Mouse (Mus musculus) hindbrain, embryonic 15.5 days (tissue): ENCODE measurements around the gene Olfr60. TPM values are rescaled to one million over a fixed set of nuclear protein-coding genes. Genes with fewer than 3 reads are reported as not detected.

Experiments
- ATAC-seq: fragments of 200-750 bp; cut with Nextera tagmentation; 2 replicates; pipeline ENCODE4 v1.8.0; 2017; ENCODE audit warnings: low read depth, moderate number of reproducible peaks, moderate TSS enrichment; ENCODE audit not compliant: low FRiP score
- H3K27ac ChIP-seq: fragments of 300-500 bp; sonication (generic); replicated peaks from 2 replicates; pipeline ENCODE4 v1.5.1; 2015; ENCODE audit warnings: mild to moderate bottlenecking, inconsistent platforms
- H3K27me3 ChIP-seq: fragments of 300-500 bp; sonication (generic); 2 replicates; pipeline ENCODE4 v1.6.1; 2015; ENCODE audit warnings: control low read depth, inconsistent platforms
- H3K36me3 ChIP-seq: fragments of 300-500 bp; sonication (generic); 2 replicates; pipeline ENCODE4 v1.6.1; 2015; ENCODE audit warnings: control low read depth, inconsistent platforms
- H3K4me1 ChIP-seq: fragments of 300-500 bp; sonication (generic); replicated peaks from 2 replicates; pipeline ENCODE4 v1.6.1; 2015; ENCODE audit warnings: control low read depth, inconsistent platforms
- H3K4me2 ChIP-seq: fragments of 300-500 bp; sonication (generic); 2 replicates; pipeline ENCODE4 v1.6.1; 2015; ENCODE audit warnings: moderate library complexity, mild to moderate bottlenecking, inconsistent platforms
- H3K4me3 ChIP-seq: fragments of 300-500 bp; sonication (generic); 2 replicates; pipeline ENCODE4 v1.5.1; 2015; ENCODE audit warnings: mild to moderate bottlenecking, inconsistent platforms
- H3K9ac ChIP-seq: fragments of 300-500 bp; sonication (generic); 2 replicates; pipeline ENCODE4 v1.6.1; 2015; ENCODE audit warnings: inconsistent platforms
- H3K9me3 ChIP-seq: fragments of 300-500 bp; sonication (generic); 2 replicates; pipeline ENCODE4 v1.6.1; 2016; ENCODE audit warnings: control low read depth, inconsistent platforms
- WGBS: fragments of 180-500 bp; shearing (Covaris S2); methylation state at CpG from one replicate; pipeline ENCODE4 v1.1.7; 2015; 5-methylcytosine and 5-hydroxymethylcytosine counted together
- polyA plus RNA-seq: library from polyadenylated mRNA; unstranded; fragments of >200 nt; fragmentation: Nextera tagmentation; extraction: Ambion mirVana; gene quantifications from 2 replicates; pipeline ENCODE4 v1.2.1, GENCODE M21; 2015

Gene Olfr60
- not detected in 2 replicates for polyA plus RNA-seq

- Histone ChIP-seq H3K4me2 (no peak within 1 kb of the TSS), H3K4me3 (no peak within 1 kb of the TSS), H3K9me3 (no peaks in the 10 kb centered on the region), H3K4me1 (no peaks in the 10 kb centered on the region), H3K9ac (no peak within 1 kb of the TSS), H3K36me3 (no peaks in the 10 kb centered on the region), H3K27ac (no peak within 1 kb of the TSS), H3K27me3 (no peaks in the 10 kb centered on the region)
- no peak for ATAC-seq
- 74% methylated on average over 3 of the region's 3 CpGs for WGBS
These were observed at the start of gene Olfr60 for GRCm38 (mm10) chr7:140361571-140361970. TSS of gene Olfr60 (minus strand) at chr7:140361671.

GRCm38 (mm10) chr7:140402818-140403217 lies 41.3 kb upstream of the Olfr60 start, which contains the start of gene Olfr531:
TSS of gene Olfr531 (minus strand) at chr7:140402918.
- Histone ChIP-seq H3K27ac (no peak within 1 kb of the TSS), H3K9ac (no peak within 1 kb of the TSS), H3K4me1 (no peaks in the 10 kb centered on the region), H3K27me3 (no peaks in the 10 kb centered on the region), H3K4me2 (no peak within 1 kb of the TSS), H3K36me3 (no peaks in the 10 kb centered on the region), H3K9me3 (no peaks in the 10 kb centered on the region; the same call in 1 of the 2 replicates), H3K4me3 (no peak within 1 kb of the TSS)
- 96% methylated on average over 1 of the region's 1 CpGs for WGBS
- no peak for ATAC-seq

GRCm38 (mm10) chr7:140376911-140377310 lies 15.4 kb upstream of the Olfr60 start:
- Histone ChIP-seq H3K36me3 (no peaks in the 10 kb centered on the region), H3K4me2 (no peak overlapping the region), H3K4me3 (no peak overlapping the region), H3K4me1 (no peaks in the 10 kb centered on the region), H3K9me3 (no peaks in the 10 kb centered on the region), H3K27me3 (no peaks in the 10 kb centered on the region), H3K27ac (no peak overlapping the region), H3K9ac (no peak overlapping the region)
- ATAC-seq, result no peak
- WGBS, result 95% methylated on average over 2 of the region's 2 CpGs

- 64% methylated on average over 1 of the region's 1 CpGs for WGBS
- no peaks in the 10 kb centered on the region for H3K27me3 ChIP-seq
- no peak within 1 kb of the TSS for H3K4me3 ChIP-seq
- ATAC-seq, result no peak
- no peak within 1 kb of the TSS for H3K9ac ChIP-seq
- no peak within 1 kb of the TSS for H3K27ac ChIP-seq
- H3K4me1 ChIP-seq, result no peaks in the 10 kb centered on the region
- H3K36me3 ChIP-seq, result no peaks in the 10 kb centered on the region
- no peak within 1 kb of the TSS for H3K4me2 ChIP-seq
- no peaks in the 10 kb centered on the region for H3K9me3 ChIP-seq
These were observed 14.8 kb upstream of the Olfr60 start, which contains the start of gene Olfr530 for GRCm38 (mm10) chr7:140376231-140376630. TSS of gene Olfr530 (minus strand) at chr7:140376331.

GRCm38 (mm10) chr7:140374300-140374699 lies 12.8 kb upstream of the Olfr60 start:
- Histone ChIP-seq H3K4me2 (no peak overlapping the region), H3K27ac (no peak overlapping the region), H3K4me1 (no peaks in the 10 kb centered on the region), H3K27me3 (no peaks in the 10 kb centered on the region), H3K36me3 (no peaks in the 10 kb centered on the region), H3K4me3 (no peak overlapping the region), H3K9ac (no peak overlapping the region), H3K9me3 (no peaks in the 10 kb centered on the region)
- no peak for ATAC-seq
- WGBS, result 77% methylated on average over 4 of the region's 4 CpGs

- H3K36me3 ChIP-seq, result no peaks in the 10 kb centered on the region
- no peak within 1 kb of the TSS for H3K27ac ChIP-seq
- no peaks in the 10 kb centered on the region for H3K9me3 ChIP-seq
- H3K9ac ChIP-seq, result no peak within 1 kb of the TSS
- 72% methylated on average over 2 of the region's 2 CpGs for WGBS
- no peak for ATAC-seq
- H3K4me3 ChIP-seq, result no peak within 1 kb of the TSS
- H3K4me2 ChIP-seq, result no peak within 1 kb of the TSS
- H3K4me1 ChIP-seq, result no peaks in the 10 kb centered on the region
- H3K27me3 ChIP-seq, result no peaks in the 10 kb centered on the region
These were observed 27.8 kb downstream of the Olfr60 start, which contains the start of gene Olfr527 for GRCm38 (mm10) chr7:140333717-140334116. TSS of gene Olfr527 (plus strand) at chr7:140334017.

GRCm38 (mm10) chr7:140329766-140330304 lies 31.6 kb downstream of the Olfr60 start:
- Histone ChIP-seq H3K27me3 (no peaks in the 10 kb centered on the region), H3K27ac (no peak overlapping the region), H3K9ac (no peak overlapping the region), H3K36me3 (no peaks in the 10 kb centered on the region), H3K4me3 (no peak overlapping the region), H3K4me2 (no peak overlapping the region), H3K4me1 (no peaks in the 10 kb centered on the region), H3K9me3 (no peaks in the 10 kb centered on the region)
- ATAC-seq, result no peak
- WGBS, result 62% methylated on average over 1 of the region's 1 CpGs

- Histone ChIP-seq H3K9ac (no peak overlapping the region), H3K27me3 (no peaks in the 10 kb centered on the region), H3K4me2 (no peak overlapping the region), H3K27ac (no peak overlapping the region), H3K4me1 (no peaks in the 10 kb centered on the region), H3K36me3 (no peaks in the 10 kb centered on the region), H3K4me3 (no peak overlapping the region), H3K9me3 (no peaks in the 10 kb centered on the region)
- no peak for ATAC-seq
These were observed 40.3 kb downstream of the Olfr60 start for GRCm38 (mm10) chr7:140321135-140321534.

GRCm38 (mm10) chr7:140320558-140320957 lies 40.9 kb downstream of the Olfr60 start, which contains the start of gene Olfr525:
TSS of gene Olfr525 (plus strand) at chr7:140320858.
- ATAC-seq, result no peak
- Histone ChIP-seq H3K4me3 (no peak within 1 kb of the TSS), H3K9me3 (no peaks in the 10 kb centered on the region), H3K4me1 (no peaks in the 10 kb centered on the region), H3K27me3 (no peaks in the 10 kb centered on the region), H3K9ac (no peak within 1 kb of the TSS), H3K27ac (no peak within 1 kb of the TSS), H3K4me2 (no peak within 1 kb of the TSS), H3K36me3 (no peaks in the 10 kb centered on the region)
- WGBS, result 63% methylated on average over 1 of the region's 1 CpGs

GRCm38 (mm10) chr7:140319861-140320385 lies 41.5 kb downstream of the Olfr60 start:
- ATAC-seq, result no peak
- no peak overlapping the region for H3K27ac ChIP-seq
- no peak overlapping the region for H3K9ac ChIP-seq
- no peaks in the 10 kb centered on the region for H3K4me1 ChIP-seq
- no peak overlapping the region for H3K4me2 ChIP-seq
- no peaks in the 10 kb centered on the region for H3K9me3 ChIP-seq
- H3K27me3 ChIP-seq, result no peaks in the 10 kb centered on the region
- 85% methylated on average over 3 of the region's 3 CpGs for WGBS
- no peaks in the 10 kb centered on the region for H3K36me3 ChIP-seq
- H3K4me3 ChIP-seq, result no peak overlapping the region

- no peaks in the 10 kb centered on the region for H3K36me3 ChIP-seq
- no peaks in the 10 kb centered on the region for H3K27me3 ChIP-seq
- H3K27ac ChIP-seq, result no peak overlapping the region
- H3K9ac ChIP-seq, result no peak overlapping the region
- H3K4me1 ChIP-seq, result no peaks in the 10 kb centered on the region
- no peak for ATAC-seq
- H3K4me3 ChIP-seq, result no peak overlapping the region
- H3K9me3 ChIP-seq, result no peaks in the 10 kb centered on the region
- 88% methylated on average over 3 of the region's 3 CpGs for WGBS
- H3K4me2 ChIP-seq, result no peak overlapping the region
These were observed 62.1 kb downstream of the Olfr60 start for GRCm38 (mm10) chr7:140299416-140299815.

GRCm38 (mm10) chr7:140296876-140297275 lies 64.6 kb downstream of the Olfr60 start:
- H3K36me3 ChIP-seq, result no peaks in the 10 kb centered on the region
- no peaks in the 10 kb centered on the region for H3K4me1 ChIP-seq
- WGBS, result 84% methylated on average over 6 of the region's 6 CpGs
- no peak overlapping the region for H3K4me2 ChIP-seq
- no peaks in the 10 kb centered on the region for H3K27me3 ChIP-seq
- no peak overlapping the region for H3K27ac ChIP-seq
- no peak overlapping the region for H3K4me3 ChIP-seq
- H3K9me3 ChIP-seq, result no peaks in the 10 kb centered on the region
- no peak for ATAC-seq
- no peak overlapping the region for H3K9ac ChIP-seq

GRCm38 (mm10) chr7:140295746-140296145 lies 65.7 kb downstream of the Olfr60 start:
- WGBS, result 86% methylated on average over 9 of the region's 9 CpGs
- no peak overlapping the region for H3K4me3 ChIP-seq
- no peak for ATAC-seq
- H3K27me3 ChIP-seq, result no peaks in the 10 kb centered on the region
- no peak overlapping the region for H3K27ac ChIP-seq
- H3K4me2 ChIP-seq, result no peak overlapping the region
- no peaks in the 10 kb centered on the region for H3K9me3 ChIP-seq
- H3K4me1 ChIP-seq, result no peaks in the 10 kb centered on the region
- no peak overlapping the region for H3K9ac ChIP-seq
- no peaks in the 10 kb centered on the region for H3K36me3 ChIP-seq
